Mouse (Mus musculus) embryonic stem cell, embryonic (primary cell): Measurements from ENCODE around the gene Sgca.

ENCODE experiments used
- CTCF ChIA-PET, 4 experiments: fragments of 300-600 bp in 2 of 4; fragments of 350-600 bp in 2 of 4; sonication (Branson Sonifier 250); formaldehyde crosslinking; loops; one replicate each; lab custom pipeline; 2022; ENCODE audit warnings: inconsistent platforms in 2 of 4; lab: Charles Lee
- POLR2A ChIA-PET, 4 experiments: fragments of 300-600 bp in 2 of 4; fragments of 350-600 bp in 2 of 4; sonication (Branson Sonifier 250); formaldehyde crosslinking; loops; one replicate each; lab custom pipeline; 2022; ENCODE audit warnings: antibody characterized with exemption in 4 of 4, inconsistent platforms in 1 of 4; lab: Charles Lee

The Sgca gene

DNA sequence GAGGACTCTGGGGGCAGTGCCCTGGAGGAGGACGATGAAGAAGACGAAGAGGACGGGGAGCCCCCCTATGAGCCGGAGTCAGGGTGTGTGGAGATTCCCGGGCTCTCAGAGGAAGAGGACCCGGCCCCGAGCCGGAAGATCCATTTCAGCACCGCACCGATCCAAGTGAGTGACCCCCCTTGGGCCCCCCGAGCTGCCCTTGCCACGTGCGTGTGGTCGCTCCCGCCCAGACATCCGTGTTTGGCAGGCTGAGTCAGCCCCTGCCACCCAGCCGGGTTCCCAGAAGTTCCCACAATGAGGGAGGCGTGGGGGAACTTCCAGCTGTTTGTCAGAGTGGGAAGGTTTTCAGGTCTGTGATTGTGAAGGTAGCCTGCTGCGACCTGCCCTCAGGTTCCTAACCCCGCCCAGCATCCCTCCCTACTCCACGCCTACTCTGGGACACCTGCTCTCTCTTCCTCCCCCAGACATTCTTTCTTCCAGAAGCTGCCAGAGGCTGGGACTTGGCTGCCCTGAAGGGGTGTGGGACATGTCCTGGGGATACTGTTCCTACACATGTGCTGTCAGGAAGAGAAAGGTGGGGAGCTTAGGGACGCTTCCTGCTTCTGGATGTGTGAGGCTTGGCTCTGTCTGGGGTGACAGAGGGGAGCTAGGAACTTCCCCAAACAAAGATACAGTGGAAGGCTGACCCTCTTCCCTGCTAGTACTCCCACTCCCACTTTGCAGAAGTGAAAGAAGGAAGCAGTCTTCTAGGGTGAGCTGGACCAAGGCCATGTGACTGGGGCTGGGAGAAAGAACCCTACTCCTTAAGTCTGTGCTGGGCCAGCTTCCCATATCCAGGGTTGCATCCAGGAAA is 16.9 kb upstream of the Sgca start:
- POLR2A ChIA-PET, result interaction anchor here (0.5 to 3.7 kb wide), 13 partner anchors 9 to 728 kb away, joined by 3 to 22 read pairs (median 4); partner anchors contain the start of genes Itga3 (in 1 of the 4) and Samd14 (in 1 of the 4)
- CTCF ChIA-PET, result interaction anchor here in 3 of 4 experiments (0.5 to 2.4 kb wide), 14 partner anchors 9 to 277 kb away, joined by 3 to 13 read pairs (median 3); partner anchors contain the start of gene Samd14 (in 1 of the 3)

GRCm38 (mm10) chr11:94992480-94992753 is 16.3 kb upstream of the Sgca start:
- CTCF ChIA-PET, result interaction anchor here (0.5 to 4.1 kb wide), 10 partner anchors 10 to 266 kb away, joined by 3 to 30 read pairs (median 3); no protein-coding TSS in a partner anchor

GRCm38 (mm10) chr11:94991641-94992479 is 15.7 kb upstream of the Sgca start:
- ChIA-PET CTCF (interaction anchor here (0.5 to 4.1 kb wide), 10 partner anchors 9 to 294 kb away, joined by 3 to 30 read pairs (median 4); no protein-coding TSS in a partner anchor), POLR2A (interaction anchor here in 3 of 4 experiments (0.5 to 3.2 kb wide), 8 partner anchors 12 to 311 kb away, joined by 3 to 12 read pairs (median 5); partner anchors contain the start of gene Itga3 (in 1 of the 3))

More at GRCm38 (mm10) chr11:94992480-94992753, 16.3 kb upstream of the Sgca start:
- POLR2A ChIA-PET, result interaction anchor here in 3 of 4 experiments (0.5 to 3.7 kb wide), 9 partner anchors 10 to 729 kb away, joined by 3 to 22 read pairs (median 6); partner anchors contain the start of genes Itga3 (in 1 of the 3) and Samd14 (in 1 of the 3)

GRCm38 (mm10) chr11:94990749-94991577 is 14.8 kb upstream of the Sgca start, which contains the start of gene Ppp1r9b:
Gene Ppp1r9b (plus strand): TSS chr11:94991035.
- CTCF ChIA-PET, result interaction anchor here (0.5 to 4.1 kb wide), 17 partner anchors 9 to 394 kb away, joined by 3 to 30 read pairs (median 4); partner anchors contain the start of gene Slc35b1 (in 1 of the 4)
- POLR2A ChIA-PET, result interaction anchor here (0.5 to 3.2 kb wide), 22 partner anchors 9 to 759 kb away, joined by 3 to 12 read pairs (median 4); partner anchors contain the start of gene Itga3 (in 2 of the 4)

DNA sequence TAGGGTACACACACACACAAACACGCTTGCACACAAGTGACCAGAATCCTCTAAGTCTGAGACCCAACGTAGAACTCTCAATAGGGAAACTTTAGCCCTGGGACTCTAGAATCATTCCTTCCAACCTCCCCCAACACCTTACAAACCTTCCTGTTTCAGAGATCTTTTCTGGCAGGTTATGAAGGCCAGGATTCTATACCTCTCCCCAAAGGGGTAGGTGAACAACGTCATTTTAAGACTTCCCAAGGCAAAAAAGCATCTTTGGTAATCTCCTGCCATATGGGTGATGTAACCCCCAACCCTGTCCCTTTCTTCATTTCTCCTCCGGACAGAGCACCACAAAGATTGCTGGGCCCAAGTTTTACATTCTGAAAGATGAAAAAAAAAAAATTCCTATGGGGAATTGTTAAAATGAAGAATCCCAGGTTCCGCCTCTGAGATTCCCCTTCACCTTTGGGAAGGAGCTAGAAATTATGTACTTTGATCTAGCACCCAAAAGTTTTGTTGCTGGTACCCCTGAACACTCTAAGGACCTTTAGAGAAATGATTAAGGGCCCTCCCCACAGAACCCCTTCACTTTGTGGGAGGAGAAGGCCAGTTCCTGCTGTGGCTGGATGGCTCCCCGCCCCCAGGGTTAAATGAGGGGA is 14.1 kb upstream of the Sgca start:
- CTCF ChIA-PET, result interaction anchor here (0.5 to 4.1 kb wide), 25 partner anchors 10 to 928 kb away, joined by 3 to 30 read pairs (median 4); partner anchors contain the start of genes Col1a1 (in 1 of the 4) and Dlx3 (in 1 of the 4)

GRCm38 (mm10) chr11:94989562-94990017 is 13.5 kb upstream of the Sgca start:
- CTCF ChIA-PET, result interaction anchor here (0.5 to 4.1 kb wide), 19 partner anchors 9 to 929 kb away, joined by 3 to 30 read pairs (median 4); partner anchors contain the start of genes Col1a1 (in 1 of the 4) and Dlx3 (in 1 of the 4)
- POLR2A ChIA-PET, result interaction anchor here (0.6 to 3.2 kb wide), 14 partner anchors 9 to 350 kb away, joined by 3 to 12 read pairs (median 4); no protein-coding TSS in a partner anchor

More for the DNA sequence above, 14.1 kb upstream of the Sgca start:
- POLR2A ChIA-PET, result interaction anchor here (0.6 to 3.2 kb wide), 24 partner anchors 10 to 314 kb away, joined by 3 to 12 read pairs (median 3); partner anchors contain the start of gene Itga3 (in 1 of the 4)

DNA sequence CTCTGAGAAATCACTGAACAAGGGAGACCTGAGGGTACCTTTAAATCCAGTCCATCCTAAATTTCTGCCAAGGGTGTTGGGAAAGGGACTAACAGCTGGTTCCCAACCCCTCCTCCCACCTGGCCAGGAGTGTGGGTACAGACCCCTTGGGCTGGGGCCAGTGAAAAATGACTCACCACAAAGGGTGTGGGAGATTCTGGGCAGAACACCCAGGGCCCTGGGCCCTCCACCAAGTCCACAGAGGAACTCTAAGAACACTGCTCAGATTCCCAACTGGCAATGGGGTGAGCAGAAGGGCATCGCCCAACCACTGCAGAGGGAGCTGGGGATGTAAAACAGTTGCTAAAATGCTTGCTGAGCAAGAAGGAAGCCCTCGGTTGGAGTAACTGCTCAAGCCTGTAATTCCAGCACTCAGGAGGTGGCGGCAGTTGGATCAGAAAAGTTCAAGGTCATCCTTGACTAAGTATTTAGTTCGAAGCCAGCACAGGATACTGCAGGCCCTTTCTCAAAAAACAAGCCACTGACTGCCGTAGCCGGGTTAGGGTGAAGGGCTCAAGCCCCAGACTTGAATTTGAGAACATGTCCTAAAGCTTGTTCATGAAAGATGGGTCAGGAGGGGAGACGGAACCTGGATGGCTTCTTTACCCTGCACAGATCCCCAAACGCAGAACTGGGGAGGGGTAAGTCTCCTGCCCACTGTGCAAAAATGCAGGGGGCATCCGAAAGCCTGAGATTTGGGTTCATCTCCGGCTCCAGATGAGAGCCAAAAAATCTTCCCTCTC is 12.8 kb upstream of the Sgca start:
- CTCF ChIA-PET, result interaction anchor here (0.5 to 4.1 kb wide), 19 partner anchors 9 to 720 kb away, joined by 3 to 30 read pairs (median 4); partner anchors contain the start of gene Col1a1 (in 1 of the 4)
- POLR2A ChIA-PET, result interaction anchor here in 2 of 4 experiments (0.6 to 3.2 kb wide), 10 partner anchors 8 to 778 kb away, joined by 3 to 12 read pairs (median 4); partner anchors contain the start of gene Tob1 (in 1 of the 2)

DNA sequence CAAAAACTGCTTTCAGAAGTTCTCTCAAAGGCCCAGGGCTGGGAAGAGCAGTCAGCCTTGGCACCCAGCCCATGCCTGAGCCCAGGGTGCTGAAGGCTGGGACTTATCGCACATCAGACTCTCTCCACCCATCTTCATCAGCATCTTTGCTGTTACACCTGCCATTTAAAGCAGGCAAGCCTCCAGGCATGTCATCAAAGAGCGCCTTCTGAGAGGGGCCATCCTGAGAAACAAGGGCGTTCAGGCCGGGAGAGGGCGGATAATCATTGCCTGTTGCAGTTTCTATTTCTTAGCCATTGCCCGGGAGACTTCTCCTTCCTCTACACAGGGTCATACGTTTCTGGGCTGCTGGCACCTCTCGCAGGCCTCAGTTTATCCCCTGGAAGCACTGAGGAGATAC is 11.7 kb upstream of the Sgca start:
- ChIA-PET POLR2A (interaction anchor here in 3 of 4 experiments (0.5 to 3.2 kb wide), 18 partner anchors 9 to 324 kb away, joined by 3 to 11 read pairs (median 4); partner anchors contain the start of gene Itga3 (in 1 of the 3)), CTCF (interaction anchor here (0.5 to 1.6 kb wide), 14 partner anchors 9 to 271 kb away, joined by 3 to 20 read pairs (median 4); no protein-coding TSS in a partner anchor)

GRCm38 (mm10) chr11:94987341-94987740 is 11.2 kb upstream of the Sgca start:
- ChIA-PET POLR2A (interaction anchor here (0.5 to 1.8 kb wide), 32 partner anchors 8 to 1971 kb away, joined by 3 to 8 read pairs (median 3); partner anchors contain the start of genes Itga3 (in 1 of the 4) and Sgca (in 1 of the 4)), CTCF (interaction anchor here (0.5 to 1.7 kb wide), 28 partner anchors 8 to 1018 kb away, joined by 3 to 22 read pairs (median 4); no protein-coding TSS in a partner anchor)

- POLR2A ChIA-PET, result interaction anchor here (0.6 to 1.8 kb wide), 15 partner anchors 10 to 1930 kb away, joined by 3 to 8 read pairs (median 4); partner anchors contain the start of genes Itga3 (in 1 of the 4) and Sgca (in 1 of the 4)
- CTCF ChIA-PET, result interaction anchor here (0.6 to 1.7 kb wide), 19 partner anchors 7 to 621 kb away, joined by 3 to 22 read pairs (median 4); no protein-coding TSS in a partner anchor
These were observed 10.3 kb upstream of the Sgca start for GRCm38 (mm10) chr11:94986435-94986834.

DNA sequence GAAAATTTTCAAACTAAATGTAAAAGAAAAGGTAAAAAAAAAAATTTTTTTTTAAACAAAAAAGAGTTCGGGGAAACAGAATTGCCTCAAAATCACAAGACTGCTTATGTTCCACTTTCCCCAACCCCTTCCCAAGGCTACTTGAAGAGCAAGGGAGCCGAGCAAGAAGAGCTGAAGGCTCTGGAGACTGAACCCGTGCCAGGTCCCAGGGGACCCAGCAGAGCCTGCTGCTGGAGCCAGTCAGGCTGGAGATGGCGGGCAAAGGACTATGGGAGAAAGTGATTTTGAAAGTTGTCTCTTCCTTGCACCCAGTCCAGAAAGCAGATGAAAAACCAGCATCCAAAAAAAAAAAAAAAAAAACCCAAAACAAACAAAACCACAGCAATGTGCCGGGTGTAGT is 9.7 kb upstream of the Sgca start:
- ChIA-PET CTCF (interaction anchor here in 3 of 4 experiments (0.6 to 1.7 kb wide), 5 partner anchors 11 to 535 kb away, joined by 3 to 11 read pairs (median 3); no protein-coding TSS in a partner anchor), POLR2A (interaction anchor here (0.7 to 1.8 kb wide), 5 partner anchors 9 to 167 kb away, joined by 3 to 7 read pairs (median 4); partner anchors contain the start of gene Sgca (in 1 of the 4))

DNA sequence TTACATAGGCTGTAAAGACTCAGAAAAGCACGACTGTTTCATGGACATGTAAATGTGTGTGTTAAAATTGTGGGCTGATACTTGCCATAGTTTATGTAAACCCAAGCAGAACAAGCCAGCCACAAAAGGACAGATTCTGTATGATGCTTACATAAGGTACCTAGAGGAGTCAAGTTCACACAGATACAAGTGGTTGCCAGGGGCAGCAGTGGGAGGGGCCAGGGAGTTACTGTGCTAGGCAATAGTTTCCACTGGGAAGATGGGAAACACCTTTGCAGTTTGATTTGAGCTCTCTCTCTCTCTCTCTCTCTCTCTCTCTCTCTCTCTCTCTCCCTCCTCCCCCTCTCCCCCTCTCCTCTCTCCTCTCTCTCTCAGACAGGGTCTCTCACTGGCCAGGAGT is 9.0 kb upstream of the Sgca start:
- CTCF ChIA-PET, result interaction anchor here (0.6 to 1.1 kb wide), 4 partner anchors 15 to 535 kb away, joined by 3 to 5 read pairs (median 4); partner anchors contain the start of gene Spop (in 1 of the 4)
- POLR2A ChIA-PET, result no interaction called here

- CTCF ChIA-PET, result interaction anchor here (0.5 to 1.9 kb wide), 62 partner anchors 7 to 713 kb away, joined by 3 to 30 read pairs (median 4); partner anchors contain the start of genes Col1a1 (in 1 of the 4), Ppp1r9b (in 1 of the 4) and Spop (in 1 of the 4)
- POLR2A ChIA-PET, result interaction anchor here in 3 of 4 experiments (0.6 to 1.6 kb wide), 10 partner anchors 8 to 737 kb away, joined by 3 to 5 read pairs (median 3); no protein-coding TSS in a partner anchor
These were observed 3.5 kb upstream of the Sgca start for GRCm38 (mm10) chr11:94979462-94980179.
